Mouse (Mus musculus) spleen, adult 12 weeks (tissue): ENCODE measurements around the gene Mtmr4.
A peak's percentile ranks its signal among the peaks of the same experiment; 100 is the strongest.

Experiments
- DNase-seq: peaks from one replicate; pipeline ENCODE4 v3.0.0; 2022; ENCODE audit warnings: low spot score

Mtmr4 gene

DNA sequence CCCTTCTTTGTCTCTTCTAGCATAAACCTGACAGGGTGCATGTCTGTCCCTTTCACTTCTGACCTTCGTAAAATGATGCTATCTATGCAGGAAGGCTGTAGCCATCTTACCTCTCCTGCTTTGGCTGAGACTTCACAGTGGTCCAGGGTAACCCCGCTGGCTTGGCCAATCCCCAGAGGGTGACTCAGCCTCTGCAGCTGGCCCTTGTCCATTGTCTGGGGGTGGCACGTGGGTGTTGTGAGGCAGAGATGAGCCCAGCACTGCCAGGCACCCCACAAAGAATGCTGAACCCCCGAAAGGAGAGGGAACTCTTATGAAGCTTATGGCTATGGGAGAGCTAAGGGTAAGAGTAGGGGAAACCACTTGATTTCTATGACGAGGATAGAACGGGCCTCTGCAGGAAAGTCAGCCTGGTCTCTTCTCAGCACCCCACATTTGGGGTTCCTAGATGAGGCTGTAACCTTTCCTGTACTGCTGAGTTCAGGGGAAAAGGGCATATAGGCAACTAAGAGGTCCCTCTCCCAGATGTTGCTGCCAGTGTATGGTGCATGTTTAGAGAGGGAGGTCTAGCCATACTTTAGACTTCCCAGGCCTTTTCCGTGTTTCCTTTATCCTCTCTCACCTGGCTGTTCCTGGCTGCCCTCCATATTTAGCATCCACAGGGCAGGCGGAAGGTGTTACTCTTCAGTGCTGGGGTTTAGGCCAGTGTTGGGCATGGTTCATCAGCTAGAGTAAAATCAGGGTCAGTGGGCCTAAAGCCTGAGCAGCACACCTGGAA, 9.8 kb upstream of the Mtmr4 start:
- DNase-seq, result no peak

DNA sequence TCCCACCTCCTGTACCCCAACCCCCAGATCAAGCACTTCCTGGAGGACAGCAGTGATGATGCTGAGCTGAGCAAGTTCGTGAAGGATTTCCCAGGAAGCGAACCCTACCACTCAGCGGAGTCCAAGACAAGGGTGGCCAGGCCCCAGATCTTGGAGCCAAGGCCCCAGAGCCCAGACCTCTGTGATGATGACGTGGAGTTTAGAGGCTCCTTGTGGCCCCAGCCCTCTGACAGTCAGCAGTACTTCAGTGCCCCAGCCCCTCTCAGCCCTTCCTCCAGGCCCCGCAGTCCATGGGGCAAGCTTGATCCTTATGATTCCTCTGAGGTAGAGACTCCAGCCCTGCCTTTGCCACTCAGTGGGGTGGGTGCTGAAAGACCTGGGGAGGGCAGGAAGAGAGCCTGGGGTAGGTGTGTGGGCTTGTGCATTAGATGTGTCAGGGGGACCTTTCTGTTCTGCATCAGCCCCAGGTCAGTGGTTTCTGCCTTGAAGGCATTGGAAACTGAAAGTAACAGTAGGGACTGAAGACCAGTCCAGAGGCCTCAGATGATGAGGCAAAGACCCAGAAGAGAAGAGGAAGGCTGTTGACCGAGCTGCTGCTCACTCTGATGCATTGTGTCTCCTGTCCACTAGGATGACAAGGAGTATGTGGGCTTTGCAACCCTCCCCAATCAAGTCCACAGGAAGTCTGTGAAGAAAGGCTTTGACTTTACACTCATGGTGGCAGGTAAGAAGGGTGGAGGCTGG, 8.5 kb upstream of the Mtmr4 start:
- DNase-seq, result no peak

DNA sequence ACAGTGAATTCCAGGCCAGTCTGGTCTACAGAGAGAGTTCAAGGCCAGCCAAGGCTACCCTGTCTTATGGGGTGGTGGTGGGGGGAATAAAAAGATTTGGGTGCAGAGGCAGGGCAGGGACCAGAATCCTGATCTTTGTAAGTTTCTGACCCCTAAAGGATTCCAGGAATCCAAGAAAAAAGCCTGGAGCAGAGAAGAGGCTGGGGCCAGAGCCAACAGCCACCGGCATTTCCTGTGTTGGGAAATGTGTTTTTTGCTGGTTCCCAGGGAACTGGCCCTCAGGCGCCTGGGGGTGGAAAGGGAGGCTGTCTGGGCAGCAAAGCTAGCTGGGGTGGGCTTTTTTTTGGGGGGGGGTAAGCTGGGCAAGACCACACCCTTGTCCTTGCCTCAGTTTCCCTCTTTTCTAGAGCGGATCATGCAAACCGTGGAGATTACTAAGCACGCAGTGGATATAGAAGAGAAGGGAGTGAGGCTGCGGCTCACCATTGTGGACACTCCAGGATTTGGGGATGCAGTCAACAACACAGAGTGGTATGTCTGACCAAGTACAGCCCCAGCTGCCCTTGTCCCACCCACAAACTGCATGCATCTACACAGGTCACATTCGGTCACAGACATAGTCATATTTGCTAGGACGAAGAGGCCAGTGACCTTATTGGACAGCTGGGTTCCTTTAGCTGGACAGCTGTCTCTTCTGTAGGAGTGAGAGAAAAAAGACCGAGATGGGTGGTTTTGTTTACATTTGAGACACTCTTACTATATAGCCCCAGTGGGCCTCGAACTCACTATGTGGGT, 7.1 kb upstream of the Mtmr4 start:
- no peak for DNase-seq

DNA sequence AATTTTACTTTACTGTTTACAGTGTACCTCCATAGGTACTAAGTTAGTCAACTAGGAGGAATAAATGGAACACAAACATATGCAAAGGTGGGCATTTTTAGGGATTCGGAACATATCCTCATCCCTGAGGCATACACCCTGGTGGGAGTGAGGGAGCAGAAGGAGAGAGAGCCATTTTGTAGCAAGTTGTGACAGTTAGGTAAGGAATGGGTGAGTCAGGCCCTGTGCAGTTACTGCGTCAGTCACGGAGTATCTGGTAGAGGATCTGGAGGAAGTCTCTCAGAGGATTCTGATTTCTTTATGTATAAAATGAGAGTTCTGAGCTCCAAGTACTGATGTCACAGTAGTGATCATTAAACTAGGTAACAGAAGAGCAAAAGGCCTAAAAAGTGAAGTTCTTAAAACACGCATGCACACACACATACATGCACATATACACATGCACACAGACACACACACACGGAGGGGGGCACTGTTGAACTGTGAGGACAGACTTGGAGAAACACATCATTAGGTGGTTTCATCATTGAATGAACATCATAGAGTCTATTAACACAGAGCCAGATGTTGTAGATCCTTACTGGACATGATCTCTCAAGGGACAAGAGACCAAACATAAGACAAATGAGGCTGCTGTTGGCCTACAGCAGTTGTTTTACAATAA, 4.6 kb upstream of the Mtmr4 start:
- no peak for DNase-seq

DNA sequence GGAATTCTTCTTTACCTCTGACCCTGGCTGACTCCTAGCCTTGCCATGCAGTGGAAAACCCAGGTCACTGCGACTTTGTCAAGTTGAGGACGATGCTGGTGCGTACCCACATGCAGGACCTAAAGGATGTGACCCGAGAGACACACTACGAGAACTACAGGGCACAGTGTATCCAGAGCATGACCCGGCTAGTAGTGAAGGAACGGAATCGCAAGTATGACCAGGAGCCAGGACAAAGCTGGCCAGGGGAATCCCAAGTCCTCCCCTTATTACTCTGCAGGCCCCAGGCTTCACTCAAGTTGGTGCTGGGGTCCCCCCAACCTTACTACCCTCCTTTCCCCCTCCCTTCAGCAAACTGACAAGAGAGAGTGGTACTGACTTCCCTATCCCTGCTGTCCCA, 2.4 kb upstream of the Mtmr4 start:
- no peak for DNase-seq

DNA sequence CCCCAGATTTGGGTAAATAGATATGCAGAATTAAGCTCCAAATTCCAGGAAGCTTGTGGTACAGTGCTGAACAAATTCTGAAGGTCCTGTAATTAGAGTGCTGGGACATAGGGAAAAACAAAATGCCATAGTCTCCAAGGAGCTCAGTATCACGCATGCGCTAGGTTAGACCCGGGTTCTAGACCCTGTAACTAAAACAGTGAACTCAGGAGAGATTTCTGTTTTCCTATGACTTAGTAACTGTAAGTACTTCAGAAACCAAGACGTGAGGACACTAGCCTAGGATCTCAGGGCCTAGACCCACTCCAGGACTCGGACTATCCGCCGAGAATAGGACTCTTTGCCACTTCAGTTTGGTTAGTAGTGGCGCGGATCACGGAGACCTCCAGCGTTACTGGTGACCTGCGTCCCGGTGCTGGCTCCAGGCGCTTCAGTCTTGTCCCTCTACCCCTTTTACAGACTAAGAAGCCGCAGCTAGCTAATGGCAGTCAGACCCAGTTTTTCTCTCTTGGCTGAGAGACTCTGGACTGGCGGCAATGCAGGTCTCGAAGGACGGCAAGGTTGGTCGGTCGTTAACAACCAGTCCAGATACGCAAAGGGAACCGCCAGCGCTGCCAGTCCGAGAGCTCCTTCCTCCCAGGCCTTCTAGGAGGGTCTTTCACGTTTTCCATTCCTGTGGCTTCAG, 979 bp upstream of the Mtmr4 start:
- DNase-seq, result peak; percentile 30

DNA sequence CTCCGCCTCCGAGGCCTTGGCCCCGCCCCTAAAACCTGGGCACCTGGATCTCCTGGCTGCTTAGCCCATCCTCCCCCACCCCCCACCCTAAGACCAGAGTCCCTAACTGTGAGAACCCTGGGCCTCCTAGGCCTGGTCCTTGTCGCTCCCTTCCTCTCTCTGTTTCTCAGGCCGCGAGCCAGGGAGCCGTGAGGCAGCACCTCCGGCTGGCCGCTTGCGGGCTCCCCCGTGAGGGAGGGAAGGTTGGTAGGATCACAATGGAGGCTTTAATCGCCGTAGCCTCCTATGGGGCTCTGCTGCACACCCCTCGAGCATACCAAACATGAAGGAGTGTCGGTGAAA, 363 bp downstream of the Mtmr4 start:
- no peak for DNase-seq

DNA sequence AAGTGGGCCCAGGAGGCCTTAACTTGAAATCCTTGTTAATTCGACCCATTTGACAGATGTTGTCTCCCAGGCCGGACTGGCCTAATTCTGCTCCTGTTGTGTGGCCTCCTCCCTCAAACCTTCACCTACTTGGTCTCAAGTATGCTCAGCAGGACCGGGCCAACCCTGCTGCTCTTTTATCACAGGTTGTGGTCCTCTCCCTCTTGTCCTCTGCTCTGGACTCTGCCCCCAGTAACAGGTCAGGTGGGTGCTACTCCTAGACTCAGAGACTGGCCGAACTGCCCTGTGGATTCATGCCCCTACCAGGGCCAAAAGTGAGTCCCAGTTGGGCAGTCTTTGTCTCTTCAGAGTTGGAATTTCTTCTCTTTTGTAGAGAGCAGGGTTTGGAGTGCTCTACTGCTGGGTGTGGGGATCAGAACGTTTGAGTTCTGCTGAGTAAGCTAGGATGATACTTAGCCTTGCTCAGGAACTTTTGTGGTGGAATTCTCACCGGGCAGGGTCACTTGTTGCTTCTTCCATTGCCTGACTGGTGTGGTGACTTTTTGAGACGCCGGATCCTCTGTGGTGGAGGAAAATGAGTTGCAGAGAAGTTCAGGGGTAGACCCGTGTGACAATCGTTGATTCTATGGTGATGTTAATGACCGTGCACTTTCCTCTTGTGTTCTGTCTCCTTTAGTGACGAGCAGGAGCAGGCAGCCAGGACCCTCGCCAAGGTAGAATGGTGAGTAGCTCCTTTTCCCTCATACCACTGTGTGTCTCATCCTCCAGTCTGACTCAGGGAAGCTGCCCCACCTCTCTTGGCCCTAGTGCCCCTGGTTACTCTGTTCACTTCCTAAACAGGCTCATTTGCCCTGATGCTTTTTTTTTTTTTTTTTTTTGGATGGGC, 994 bp downstream of the Mtmr4 start:
- no peak for DNase-seq

DNA sequence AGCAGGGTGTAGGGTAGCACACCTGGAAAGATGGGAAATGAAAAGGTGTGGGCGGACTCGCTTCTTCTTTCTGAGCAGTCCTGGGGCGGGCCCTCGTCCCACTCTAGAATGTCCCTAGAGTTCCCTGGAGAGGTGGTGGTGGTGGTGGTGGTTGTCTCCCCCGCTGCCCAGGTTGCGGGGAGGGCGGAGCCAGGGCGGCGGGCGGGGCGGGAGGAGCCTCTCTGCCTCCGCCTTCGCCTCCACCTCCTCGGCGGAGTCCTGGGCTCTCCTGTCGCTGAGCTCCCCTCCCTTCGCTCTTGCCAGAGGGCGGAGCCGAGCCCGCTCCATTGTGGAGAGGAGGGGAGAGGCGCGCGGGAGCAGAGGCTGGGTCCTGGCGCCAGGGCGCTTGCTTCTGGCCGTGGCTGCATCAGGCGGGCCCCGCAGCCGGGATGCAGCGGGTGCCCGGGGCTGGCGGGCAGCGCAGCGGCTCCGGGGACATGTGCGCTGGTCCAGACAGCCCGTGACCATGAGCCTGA, 3.4 kb downstream of the Mtmr4 start:
- DNase-seq, result peak; percentile 68

DNA sequence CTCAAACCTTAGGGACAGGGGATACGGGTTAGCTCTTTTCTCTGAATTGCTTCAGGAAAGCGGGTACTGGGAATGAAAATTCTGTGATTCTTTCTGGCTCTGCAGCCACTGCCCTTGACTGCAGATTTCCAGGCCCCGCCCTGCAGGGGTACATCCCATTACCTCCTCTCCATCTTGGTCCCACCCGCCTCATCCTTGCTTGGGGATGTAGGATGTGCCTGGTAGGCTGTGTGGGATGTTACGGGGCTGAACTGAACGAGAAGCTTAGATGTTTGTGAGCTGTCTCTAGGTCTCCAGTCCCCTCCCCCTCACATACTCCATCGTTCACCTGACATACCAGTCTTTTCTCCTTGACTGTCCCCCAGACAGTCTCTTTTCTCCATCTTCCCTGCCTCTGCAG, 4.0 kb downstream of the Mtmr4 start:
- DNase-seq, result no peak

DNA sequence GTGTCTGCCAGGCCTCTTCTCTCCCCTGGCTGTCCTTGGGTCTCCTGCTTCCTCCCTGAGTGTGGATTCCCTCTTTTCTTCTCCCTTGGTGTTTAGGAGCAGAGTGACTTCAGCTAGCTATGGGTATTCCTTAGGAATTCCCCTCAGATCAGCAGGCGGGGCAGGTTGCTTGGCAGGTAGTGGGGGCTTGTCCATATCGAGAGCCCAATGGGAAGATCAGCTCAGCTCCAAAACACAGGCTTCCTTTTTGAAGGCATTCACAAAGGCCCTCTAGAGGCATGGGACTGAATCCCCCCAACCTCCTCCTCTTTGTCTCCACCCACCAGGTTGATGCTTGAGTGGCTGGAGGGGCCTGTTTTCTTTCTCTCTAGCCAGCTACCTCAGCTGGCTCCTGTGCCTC, 4.5 kb downstream of the Mtmr4 start:
- no peak for DNase-seq

DNA sequence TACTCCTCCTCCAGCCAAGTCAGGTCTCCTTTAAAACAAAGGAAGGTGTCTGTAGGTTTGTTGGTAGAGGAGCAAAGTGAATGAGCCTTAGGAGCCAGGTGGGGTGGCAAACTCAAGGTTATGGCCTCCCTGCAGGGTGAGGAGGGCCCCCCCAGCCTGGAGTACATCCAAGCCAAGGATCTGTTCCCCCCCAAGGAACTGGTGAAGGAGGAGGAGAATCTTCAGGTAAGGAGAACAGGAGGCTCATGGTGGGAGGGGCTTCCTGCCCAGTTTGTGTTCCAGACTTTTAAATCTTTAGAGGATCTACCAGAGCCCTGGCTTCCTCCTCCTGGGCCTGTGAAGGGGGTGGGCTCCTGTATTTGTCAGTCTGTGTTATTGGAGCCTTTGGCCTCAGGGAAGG, 5.1 kb downstream of the Mtmr4 start:
- no peak for DNase-seq

DNA sequence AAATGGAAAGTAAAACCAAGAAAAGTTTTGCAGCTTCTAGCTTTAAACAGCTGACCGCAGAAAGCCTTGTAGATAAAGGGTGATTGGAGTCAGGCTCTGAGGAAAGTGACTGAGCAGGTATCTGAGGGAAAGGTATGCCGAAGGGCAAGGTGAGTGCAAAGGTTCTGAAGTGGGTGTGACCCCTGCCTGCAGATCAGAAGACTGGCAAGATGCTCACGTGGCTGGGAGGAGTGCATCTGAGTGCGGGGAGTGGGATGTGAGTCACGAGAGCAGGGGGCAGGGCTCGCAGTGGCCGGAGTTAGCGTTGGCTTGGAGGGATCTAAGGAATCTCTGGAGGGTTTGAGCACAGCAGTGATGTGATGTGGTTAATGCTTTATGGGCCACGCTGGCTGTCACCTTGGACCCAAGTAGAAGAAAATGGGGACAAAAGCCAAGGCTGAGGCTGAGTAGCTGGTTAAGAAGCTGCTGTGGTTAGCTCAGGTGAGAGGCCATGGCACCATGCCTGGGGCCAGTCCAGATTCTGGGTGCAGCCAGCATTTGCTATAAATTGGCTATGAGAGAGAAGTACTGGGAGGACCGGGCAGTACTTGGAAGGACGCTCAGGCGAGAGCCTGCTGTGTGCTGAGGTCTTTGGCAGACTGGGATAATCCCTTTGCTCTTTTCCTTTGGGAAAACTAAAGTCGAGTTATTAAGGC, 7.6 kb downstream of the Mtmr4 start:
- no peak for DNase-seq

DNA sequence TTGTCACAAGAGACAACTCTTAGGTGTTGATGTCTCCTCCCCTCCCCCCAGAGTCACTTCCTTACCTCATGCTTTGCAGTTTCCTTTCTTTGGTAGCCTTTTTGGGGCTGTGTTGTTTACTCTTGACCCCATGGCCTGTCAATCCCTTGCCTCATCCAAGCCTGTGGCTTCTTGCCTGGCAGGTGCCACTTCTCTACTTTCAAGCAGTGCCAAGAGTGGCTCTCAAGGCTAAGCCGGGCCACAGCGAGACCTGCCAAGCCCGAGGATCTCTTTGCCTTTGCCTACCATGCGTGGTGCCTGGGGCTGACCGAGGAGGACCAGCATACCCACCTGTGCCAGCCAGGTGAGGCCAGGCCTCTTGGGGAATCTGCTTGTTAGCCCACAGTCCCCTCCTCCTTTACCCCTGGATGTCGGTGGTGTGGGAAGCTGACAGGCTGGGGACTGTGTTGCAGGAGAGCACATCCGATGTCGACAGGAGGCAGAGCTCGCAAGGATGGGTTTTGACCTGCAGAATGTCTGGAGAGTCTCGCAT, 8.4 kb downstream of the Mtmr4 start:
- no peak for DNase-seq

DNA sequence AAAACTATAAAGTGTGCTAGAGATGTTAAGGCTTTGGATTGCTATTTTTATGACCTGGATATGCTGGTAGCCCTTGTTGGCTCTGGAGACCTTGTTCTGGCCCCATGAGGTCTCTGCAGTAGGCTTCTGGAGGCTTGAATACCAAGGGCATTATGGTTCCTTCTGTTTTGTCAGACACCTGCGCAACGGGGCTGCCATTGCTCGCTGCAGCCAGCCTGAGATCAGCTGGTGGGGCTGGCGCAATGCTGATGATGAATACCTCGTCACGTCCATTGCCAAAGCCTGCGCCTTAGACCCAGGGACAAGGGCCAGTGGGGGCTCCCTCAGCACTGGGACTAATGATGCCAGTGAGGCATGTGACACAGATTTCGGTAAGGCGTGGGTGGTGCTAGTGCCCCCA, 10.3 kb downstream of the Mtmr4 start:
- no peak for DNase-seq

DNA sequence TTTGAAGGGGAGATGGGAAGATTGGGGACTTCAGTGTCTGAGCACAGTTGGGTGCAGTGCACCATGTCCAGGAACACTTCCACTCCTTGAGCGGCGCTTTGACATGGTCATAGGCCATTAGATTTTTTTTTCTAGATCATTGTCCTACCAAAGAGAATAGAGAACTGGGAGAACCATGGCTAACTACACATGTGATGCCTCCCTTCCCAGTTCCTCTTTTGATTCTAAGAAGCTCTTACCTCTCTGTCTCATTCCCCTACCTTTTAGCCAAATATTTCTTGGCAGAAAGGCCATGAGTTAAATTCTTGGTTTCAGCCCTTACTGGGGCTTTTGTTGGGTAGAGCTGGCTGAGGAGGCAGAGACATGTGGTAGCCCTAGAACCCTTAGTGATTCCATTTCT, 11.6 kb downstream of the Mtmr4 start:
- no peak for DNase-seq

DNA sequence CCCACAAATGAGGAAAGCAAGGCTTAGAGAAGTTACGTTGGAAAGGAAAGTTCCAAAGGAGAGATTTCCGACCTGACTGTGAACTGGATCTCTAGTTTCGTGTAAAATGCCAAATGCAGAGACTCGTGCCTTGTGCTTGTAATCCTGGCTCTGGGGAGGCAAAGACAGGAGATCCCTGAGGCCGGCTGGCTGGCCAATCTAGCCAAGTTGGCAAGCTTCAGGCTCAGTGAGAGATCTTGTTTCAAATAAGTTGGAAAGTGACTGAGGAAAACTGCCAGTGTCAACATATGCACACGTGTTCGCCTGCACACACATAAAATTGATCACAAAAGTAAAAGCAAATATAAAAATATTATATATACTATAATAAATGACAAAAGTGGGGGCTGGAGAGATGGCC, 17.3 kb downstream of the Mtmr4 start:
- DNase-seq, result no peak

DNA sequence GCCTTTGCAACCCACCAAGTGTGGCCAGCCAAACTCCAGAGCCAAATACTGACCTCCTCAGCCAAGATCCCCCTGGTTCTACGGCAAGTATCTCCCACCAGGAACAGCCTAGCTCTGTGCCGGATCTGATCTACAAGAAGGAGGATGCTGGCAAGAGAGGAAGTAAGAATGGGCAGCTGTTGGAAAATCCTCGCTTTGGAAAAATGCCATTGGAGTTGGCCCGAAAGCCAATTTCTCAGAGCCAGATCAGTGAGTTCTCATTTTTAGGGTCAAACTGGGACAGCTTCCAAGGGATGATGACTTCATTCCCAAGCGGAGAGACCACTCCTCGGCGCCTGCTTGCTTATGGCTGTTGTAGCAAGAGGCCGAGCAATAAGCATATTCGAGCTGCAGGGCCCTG, 19.6 kb downstream of the Mtmr4 start:
- no peak for DNase-seq

DNA sequence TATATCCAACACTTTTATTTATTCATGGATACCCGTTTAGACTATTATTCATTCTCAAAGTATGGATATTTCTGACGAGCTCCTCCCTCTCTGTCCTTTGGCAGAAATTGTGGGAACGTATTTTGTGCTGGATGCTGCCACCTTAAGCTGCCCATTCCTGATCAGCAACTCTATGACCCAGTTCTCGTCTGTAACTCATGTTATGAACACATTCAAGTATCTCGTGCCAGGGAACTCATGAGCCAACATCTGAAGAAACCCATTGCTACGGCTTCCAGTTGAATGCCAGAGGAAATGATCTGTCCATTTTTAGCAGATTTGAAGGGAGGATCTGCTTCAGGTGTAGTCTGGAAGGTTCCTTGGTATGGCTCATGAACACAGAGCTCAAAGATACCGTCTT, 22.0 kb downstream of the Mtmr4 start:
- DNase-seq, result no peak

DNA sequence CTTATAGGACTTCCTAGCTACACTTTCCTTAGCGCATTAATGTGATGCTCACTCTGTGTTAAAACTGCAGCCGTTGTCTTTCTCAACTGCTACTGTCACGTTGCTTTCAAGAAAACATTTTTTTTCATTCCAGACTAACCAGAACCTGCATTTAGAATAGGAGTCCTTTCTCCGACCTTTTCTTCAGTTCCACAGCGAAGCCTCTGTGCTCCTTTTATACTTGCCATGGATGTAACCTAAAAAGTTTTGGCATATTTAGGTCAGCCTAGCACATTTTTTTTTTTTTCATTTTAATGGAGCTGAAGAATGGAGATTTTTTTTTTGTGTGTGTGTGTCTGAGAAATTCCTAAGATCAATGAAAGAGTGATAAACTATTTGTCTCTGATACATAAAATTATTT, 23.6 kb downstream of the Mtmr4 start:
- DNase-seq, result no peak
